Mouse (Mus musculus): ENCODE results near the gene Ntpcr.

The Ntpcr gene

GRCm38 (mm10) chr8:125729746-125730145 is at the start of gene Ntpcr:
Gene Ntpcr, plus strand, starts transcription at chr8:125729963.
- DNase-seq (ENCODE audit: inconsistent ontology term): no peak

- DNase-seq (ENCODE audit: inconsistent ontology term): no peak
Observed at GRCm38 (mm10) chr8:125680851-125681408, 48.8 kb upstream of the Ntpcr start.

- no peak for DNase-seq (ENCODE audit: inconsistent ontology term)
Observed at GRCm38 (mm10) chr8:125685216-125685760, 44.5 kb upstream of the Ntpcr start.

GRCm38 (mm10) chr8:125686221-125686865 is 43.4 kb upstream of the Ntpcr start:
- DNase-seq (ENCODE audit: inconsistent ontology term): peak; percentile 54

GRCm38 (mm10) chr8:125690166-125690915 is 39.4 kb upstream of the Ntpcr start:
- no peak for DNase-seq (ENCODE audit: inconsistent ontology term)

- DNase-seq (ENCODE audit: inconsistent ontology term): no peak
Observed at GRCm38 (mm10) chr8:125690961-125691360, 38.8 kb upstream of the Ntpcr start.

- DNase-seq (ENCODE audit: inconsistent ontology term): no peak
Observed at GRCm38 (mm10) chr8:125692447-125692846, 37.3 kb upstream of the Ntpcr start.

- no peak for DNase-seq (ENCODE audit: inconsistent ontology term)
Observed at GRCm38 (mm10) chr8:125693197-125693596, 36.6 kb upstream of the Ntpcr start.

- no peak for DNase-seq (ENCODE audit: inconsistent ontology term)
Observed at GRCm38 (mm10) chr8:125695951-125696350, 33.8 kb upstream of the Ntpcr start.

GRCm38 (mm10) chr8:125699391-125700025 is 30.3 kb upstream of the Ntpcr start:
- no peak for DNase-seq (ENCODE audit: inconsistent ontology term)

GRCm38 (mm10) chr8:125700407-125700806 is 29.4 kb upstream of the Ntpcr start:
- DNase-seq (ENCODE audit: inconsistent ontology term): no peak

- DNase-seq (ENCODE audit: inconsistent ontology term): no peak
Observed at GRCm38 (mm10) chr8:125702868-125703473, 26.8 kb upstream of the Ntpcr start.

GRCm38 (mm10) chr8:125704434-125704833 is 25.3 kb upstream of the Ntpcr start:
- DNase-seq (ENCODE audit: inconsistent ontology term): no peak

- DNase-seq (ENCODE audit: inconsistent ontology term): no peak
Observed at GRCm38 (mm10) chr8:125705816-125706215, 23.9 kb upstream of the Ntpcr start.

- no peak for DNase-seq (ENCODE audit: inconsistent ontology term)
Observed at GRCm38 (mm10) chr8:125709171-125709570, 20.6 kb upstream of the Ntpcr start.

- no peak for DNase-seq (ENCODE audit: inconsistent ontology term)
Observed at GRCm38 (mm10) chr8:125711514-125711913, 18.2 kb upstream of the Ntpcr start.

GRCm38 (mm10) chr8:125716211-125716610 is 13.6 kb upstream of the Ntpcr start:
- peak; percentile 48 for DNase-seq (ENCODE audit: inconsistent ontology term)

GRCm38 (mm10) chr8:125716613-125717012 is 13.2 kb upstream of the Ntpcr start:
- DNase-seq (ENCODE audit: inconsistent ontology term): no peak

GRCm38 (mm10) chr8:125718914-125719313 is 10.8 kb upstream of the Ntpcr start:
- DNase-seq (ENCODE audit: inconsistent ontology term): no peak

- DNase-seq (ENCODE audit: inconsistent ontology term): no peak
Observed at GRCm38 (mm10) chr8:125722675-125723074, 7.1 kb upstream of the Ntpcr start.

- no peak for DNase-seq (ENCODE audit: inconsistent ontology term)
Observed at GRCm38 (mm10) chr8:125723437-125723836, 6.3 kb upstream of the Ntpcr start.
